Mouse (Mus musculus): ENCODE data around the gene Cab39l. TPM values are rescaled to one million over a fixed set of nuclear protein-coding genes. Genes with fewer than 3 reads are reported as not detected.

Cab39l gene
- polyA plus RNA-seq, 1 experiment, result 34.7 TPM

- Histone ChIP-seq H3K4me3 (ENCODE audit: control insufficient read depth, low read depth, low read length) (no peak overlapping the region), H3K36me3 (ENCODE audit: control insufficient read depth, insufficient read depth, low read length) (no peaks in the 10 kb centered on the region), H3K27ac (ENCODE audit: control insufficient read depth, insufficient read depth, low read depth, low read length) (no peak overlapping the region), H3K27me3 (ENCODE audit: control insufficient read depth, insufficient read depth, low read length) (no peaks in the 10 kb centered on the region), H3K4me1 (ENCODE audit: control insufficient read depth, insufficient read depth, low read length) (peaks cover 2% of the 10 kb centered on the region; the same call in 1 of the 2 replicates)
- TF ChIP-seq CTCF (IDR thresholded peaks at IDR 0.05; ENCODE audit: control insufficient read depth, insufficient read depth, insufficient replicate concordance, low read depth, low read length) (no peak), POLR2A (IDR thresholded peaks at IDR 0.05; ENCODE audit: control insufficient read depth, low read depth, low read length) (no peak)
These were observed 176.0 kb downstream of the Cab39l start for GRCm38 (mm10) chr14:59616802-59617201.

GRCm38 (mm10) chr14:59624326-59624885, 183.6 kb downstream of the Cab39l start:
- H3K27me3 ChIP-seq (ENCODE audit: control insufficient read depth, insufficient read depth, low read length), result no peaks in the 10 kb centered on the region
- TF ChIP-seq POLR2A (IDR thresholded peaks at IDR 0.05; ENCODE audit: control insufficient read depth, low read depth, low read length) (no peak), CTCF (IDR thresholded peaks at IDR 0.05; ENCODE audit: control insufficient read depth, insufficient read depth, insufficient replicate concordance, low read depth, low read length) (no peak)
- H3K4me1 ChIP-seq (ENCODE audit: control insufficient read depth, insufficient read depth, low read length), result peaks cover 14% of the 10 kb centered on the region
- no peaks in the 10 kb centered on the region for H3K36me3 ChIP-seq (ENCODE audit: control insufficient read depth, insufficient read depth, low read length)
- H3K27ac ChIP-seq (ENCODE audit: control insufficient read depth, insufficient read depth, low read depth, low read length), result no peak overlapping the region
- H3K4me3 ChIP-seq (ENCODE audit: control insufficient read depth, low read depth, low read length), result no peak overlapping the region

- peak within 1 kb of the TSS; percentile 63 for H3K4me3 ChIP-seq (ENCODE audit: control insufficient read depth, low read depth, low read length)
- H3K4me1 ChIP-seq (ENCODE audit: control insufficient read depth, insufficient read depth, low read length), result peaks cover 17% of the 10 kb centered on the region
- no peaks in the 10 kb centered on the region for H3K36me3 ChIP-seq (ENCODE audit: control insufficient read depth, insufficient read depth, low read length)
- no peaks in the 10 kb centered on the region for H3K27me3 ChIP-seq (ENCODE audit: control insufficient read depth, insufficient read depth, low read length)
- TF ChIP-seq POLR2A (IDR thresholded peaks at IDR 0.05; ENCODE audit: control insufficient read depth, low read depth, low read length), result no peak
- TF ChIP-seq CTCF (IDR thresholded peaks at IDR 0.05; ENCODE audit: control insufficient read depth, insufficient read depth, insufficient replicate concordance, low read depth, low read length), result 0 out of 2 replicates have a peak, but pooled peaks have one; percentile 12
- H3K27ac ChIP-seq (ENCODE audit: control insufficient read depth, insufficient read depth, low read depth, low read length), result no peak within 1 kb of the TSS
These were observed 184.5 kb downstream of the Cab39l start, which contains the start of gene Shisa2 for GRCm38 (mm10) chr14:59625158-59625805. Gene Shisa2, plus strand, starts transcription at chr14:59625308.

GRCm38 (mm10) chr14:59625806-59626364, 185.1 kb downstream of the Cab39l start:
- no peak for TF ChIP-seq CTCF (IDR thresholded peaks at IDR 0.05; ENCODE audit: control insufficient read depth, insufficient read depth, insufficient replicate concordance, low read depth, low read length)
- TF ChIP-seq POLR2A (IDR thresholded peaks at IDR 0.05; ENCODE audit: control insufficient read depth, low read depth, low read length), result no peak
- peaks cover 17% of the 10 kb centered on the region for H3K4me1 ChIP-seq (ENCODE audit: control insufficient read depth, insufficient read depth, low read length)
- H3K36me3 ChIP-seq (ENCODE audit: control insufficient read depth, insufficient read depth, low read length), result no peaks in the 10 kb centered on the region
- H3K27ac ChIP-seq (ENCODE audit: control insufficient read depth, insufficient read depth, low read depth, low read length), result no peak overlapping the region
- no peaks in the 10 kb centered on the region for H3K27me3 ChIP-seq (ENCODE audit: control insufficient read depth, insufficient read depth, low read length)
- H3K4me3 ChIP-seq (ENCODE audit: control insufficient read depth, low read depth, low read length), result peak overlapping the region; percentile 63

- Histone ChIP-seq H3K27ac (ENCODE audit: control insufficient read depth, insufficient read depth, low read depth, low read length) (no peak overlapping the region), H3K4me1 (ENCODE audit: control insufficient read depth, insufficient read depth, low read length) (peaks cover 17% of the 10 kb centered on the region), H3K27me3 (ENCODE audit: control insufficient read depth, insufficient read depth, low read length) (no peaks in the 10 kb centered on the region), H3K4me3 (ENCODE audit: control insufficient read depth, low read depth, low read length) (no peak overlapping the region), H3K36me3 (ENCODE audit: control insufficient read depth, insufficient read depth, low read length) (no peaks in the 10 kb centered on the region)
- TF ChIP-seq POLR2A (IDR thresholded peaks at IDR 0.05; ENCODE audit: control insufficient read depth, low read depth, low read length) (no peak), CTCF (IDR thresholded peaks at IDR 0.05; ENCODE audit: control insufficient read depth, insufficient read depth, insufficient replicate concordance, low read depth, low read length) (no peak)
These were observed 185.9 kb downstream of the Cab39l start for GRCm38 (mm10) chr14:59626711-59627110.

GRCm38 (mm10) chr14:59627142-59627680, 186.4 kb downstream of the Cab39l start:
- Histone ChIP-seq H3K27ac (ENCODE audit: control insufficient read depth, insufficient read depth, low read depth, low read length) (no peak overlapping the region), H3K36me3 (ENCODE audit: control insufficient read depth, insufficient read depth, low read length) (no peaks in the 10 kb centered on the region), H3K27me3 (ENCODE audit: control insufficient read depth, insufficient read depth, low read length) (no peaks in the 10 kb centered on the region), H3K4me3 (ENCODE audit: control insufficient read depth, low read depth, low read length) (no peak overlapping the region), H3K4me1 (ENCODE audit: control insufficient read depth, insufficient read depth, low read length) (peaks cover 17% of the 10 kb centered on the region)
- TF ChIP-seq POLR2A (IDR thresholded peaks at IDR 0.05; ENCODE audit: control insufficient read depth, low read depth, low read length) (no peak), CTCF (IDR thresholded peaks at IDR 0.05; ENCODE audit: control insufficient read depth, insufficient read depth, insufficient replicate concordance, low read depth, low read length) (no peak)

- Histone ChIP-seq H3K27ac (ENCODE audit: control insufficient read depth, insufficient read depth, low read depth, low read length) (no peak overlapping the region), H3K4me1 (ENCODE audit: control insufficient read depth, insufficient read depth, low read length) (peaks cover 17% of the 10 kb centered on the region), H3K4me3 (ENCODE audit: control insufficient read depth, low read depth, low read length) (no peak overlapping the region), H3K27me3 (ENCODE audit: control insufficient read depth, insufficient read depth, low read length) (no peaks in the 10 kb centered on the region), H3K36me3 (ENCODE audit: control insufficient read depth, insufficient read depth, low read length) (no peaks in the 10 kb centered on the region)
- no peak for TF ChIP-seq CTCF (IDR thresholded peaks at IDR 0.05; ENCODE audit: control insufficient read depth, insufficient read depth, insufficient replicate concordance, low read depth, low read length)
These were observed 187.1 kb downstream of the Cab39l start for GRCm38 (mm10) chr14:59627823-59628222.

Data from testis, adult 2 months (tissue).